Mouse (Mus musculus): ENCODE results near the gene Snrnp25.

GRCm38 (mm10) chr11:32196727-32197126, 8.5 kb upstream of the Snrnp25 start:
- no peak for TF ChIP-seq POLR2A (IDR thresholded peaks at IDR 0.05; ENCODE audit: extremely low read depth, insufficient read depth, low read length)
- no peak for TF ChIP-seq CTCF (IDR thresholded peaks at IDR 0.05; ENCODE audit: low read depth, low read length)

Measured in liver, adult 2 months (tissue).